Mouse (Mus musculus): Measurements from ENCODE around the gene Xylb. TPM values are rescaled to one million over a fixed set of nuclear protein-coding genes. Genes with fewer than 3 reads are reported as not detected.
A peak's percentile ranks its signal among the peaks of the same experiment; 100 is the strongest.
"Not testable (repeated sequence)": the region's sequence is repeated elsewhere in the genome, so short reads cannot be mapped to it uniquely, and the experiment has no call there.

Xylb gene
- total RNA-seq, 2 experiments from 2014 or later, result 0.13 to 0.14 TPM

GRCm38 (mm10) chr9:119350531-119350930, 6.7 kb upstream of the Xylb start:
- no peak overlapping the region for H3K27ac ChIP-seq
- intact Hi-C loops (cut with DNase I), result loop anchor here (5.0 kb wide), 3 partner anchors 108 to 243 kb away; partner anchors contain the start of genes Acaa1b and Gm47289
- no peak for DNase-seq
- no peak overlapping the region for H3K4me3 ChIP-seq
- no peak for TF ChIP-seq CTCF (IDR thresholded peaks at IDR 0.05)

- TF ChIP-seq CTCF (IDR thresholded peaks at IDR 0.05), result no peak
- intact Hi-C loops (cut with DNase I), result loop anchor here (5.0 kb wide), 3 partner anchors 109 to 244 kb away; partner anchors contain the start of genes Acaa1b and Gm47289
- Histone ChIP-seq H3K27ac (no peak overlapping the region), H3K4me3 (no peak overlapping the region)
- no peak for DNase-seq
These were observed 6.1 kb upstream of the Xylb start for GRCm38 (mm10) chr9:119350947-119351705.

GRCm38 (mm10) chr9:119352060-119352459, 5.1 kb upstream of the Xylb start:
- intact Hi-C loops (cut with DNase I), result loop anchor here (5.0 kb wide), 3 partner anchors 110 to 245 kb away; partner anchors contain the start of genes Acaa1b and Gm47289
- no peak overlapping the region for H3K4me3 ChIP-seq

GRCm38 (mm10) chr9:119353926-119354325, 3.3 kb upstream of the Xylb start:
- Histone ChIP-seq H3K4me3 (no peak overlapping the region), H3K27ac (no peak overlapping the region)
- intact Hi-C loops (cut with DNase I), result loop anchor here (5.0 kb wide), 3 partner anchors 112 to 247 kb away; partner anchors contain the start of genes Acaa1b and Gm47289
- DNase-seq, result no peak
- TF ChIP-seq CTCF (IDR thresholded peaks at IDR 0.05), result no peak

More at GRCm38 (mm10) chr9:119352060-119352459, 5.1 kb upstream of the Xylb start:
- peak; percentile 93 for TF ChIP-seq CTCF (IDR thresholded peaks at IDR 0.05)
- peak; percentile 87 for DNase-seq
- no peak overlapping the region for H3K27ac ChIP-seq

- no peak overlapping the region for H3K4me3 ChIP-seq
- intact Hi-C loops (cut with DNase I), result loop anchor here (2.0 kb wide), 1 partner anchor 45 kb away; no protein-coding TSS in a partner anchor
- no peak for DNase-seq
- H3K27ac ChIP-seq, result no peak overlapping the region
- TF ChIP-seq CTCF (IDR thresholded peaks at IDR 0.05), result no peak
These were observed 1.2 kb upstream of the Xylb start for GRCm38 (mm10) chr9:119355943-119356342.

- TF ChIP-seq CTCF (IDR thresholded peaks at IDR 0.05), result no peak
- no peak for DNase-seq
- intact Hi-C loops (cut with DNase I), result no loop called here
- Histone ChIP-seq H3K27ac (no peak overlapping the region), H3K4me3 (peak overlapping the region; percentile 74)
These were observed 863 bp downstream of the Xylb start for GRCm38 (mm10) chr9:119358058-119358429.

- no peak overlapping the region for H3K27ac ChIP-seq
- no peak overlapping the region for H3K4me3 ChIP-seq
- no peak for TF ChIP-seq CTCF (IDR thresholded peaks at IDR 0.05)
- no peak for DNase-seq
- intact Hi-C loops (cut with DNase I), result no loop called here
These were observed 4.2 kb downstream of the Xylb start for GRCm38 (mm10) chr9:119361416-119361815.

GRCm38 (mm10) chr9:119363229-119363628, 6.0 kb downstream of the Xylb start:
- no peak for TF ChIP-seq CTCF (IDR thresholded peaks at IDR 0.05)
- Histone ChIP-seq H3K4me3 (no peak overlapping the region), H3K27ac (no peak overlapping the region)
- no peak for DNase-seq
- intact Hi-C loops (cut with DNase I), result no loop called here

GRCm38 (mm10) chr9:119365284-119365683, 8.1 kb downstream of the Xylb start, which contains the start of gene Slc22a14:
Slc22a14 (minus strand) TSS chr9:119365553.
- Histone ChIP-seq H3K27ac (no peak within 1 kb of the TSS), H3K4me3 (no peak within 1 kb of the TSS)
- TF ChIP-seq CTCF (IDR thresholded peaks at IDR 0.05), result no peak
- intact Hi-C loops (cut with DNase I), result no loop called here
- DNase-seq, result no peak

GRCm38 (mm10) chr9:119368367-119368766, 11.2 kb downstream of the Xylb start:
- DNase-seq, result no peak
- Histone ChIP-seq H3K4me3 (no peak overlapping the region), H3K27ac (no peak overlapping the region)
- no peak for TF ChIP-seq CTCF (IDR thresholded peaks at IDR 0.05)
- intact Hi-C loops (cut with DNase I), result no loop called here

GRCm38 (mm10) chr9:119370770-119371169, 13.6 kb downstream of the Xylb start:
- H3K27ac ChIP-seq; DNase-seq; intact Hi-C loops (cut with DNase I); H3K4me3 ChIP-seq: not testable (repeated sequence)

- Histone ChIP-seq H3K27ac (no peak overlapping the region), H3K4me3 (no peak overlapping the region)
- no peak for TF ChIP-seq CTCF (IDR thresholded peaks at IDR 0.05)
- DNase-seq, result no peak
- intact Hi-C loops (cut with DNase I), result no loop called here
These were observed 14.1 kb downstream of the Xylb start for GRCm38 (mm10) chr9:119371251-119371650.

- intact Hi-C loops (cut with DNase I), result no loop called here
These were observed 17.8 kb downstream of the Xylb start for GRCm38 (mm10) chr9:119375008-119375407.

More at GRCm38 (mm10) chr9:119375008-119375407, 17.8 kb downstream of the Xylb start:
- Histone ChIP-seq H3K4me3 (no peak overlapping the region), H3K27ac (no peak overlapping the region)
- no peak for DNase-seq
- no peak for TF ChIP-seq CTCF (IDR thresholded peaks at IDR 0.05)
